Mouse (Mus musculus): ENCODE data around the gene Sacm1l. TPM values are rescaled to one million over a fixed set of nuclear protein-coding genes. Genes with fewer than 3 reads are reported as not detected.

The Sacm1l gene
- total RNA-seq, 2 experiments from 2014 or later, result 25.8 to 30.0 TPM

DNA sequence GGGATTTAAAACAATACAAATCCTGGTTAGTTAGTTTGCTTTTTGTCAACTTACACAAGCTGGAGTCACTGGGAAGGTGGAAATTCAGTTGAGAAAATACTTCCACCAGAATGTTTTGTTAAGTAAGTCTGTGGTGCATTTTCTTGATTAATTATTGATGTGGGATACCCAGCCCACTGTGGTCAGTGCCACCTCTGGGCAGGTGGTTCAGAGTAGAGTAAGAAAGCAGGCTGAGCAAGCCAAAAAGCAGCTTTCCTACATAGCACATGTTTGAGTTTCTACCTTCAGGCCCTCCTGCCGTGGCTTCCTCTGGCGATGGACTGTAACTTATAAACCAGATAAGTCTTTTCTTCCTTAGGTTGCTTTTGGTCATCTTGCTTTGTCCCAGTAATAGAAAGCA lies 10.3 kb downstream of the Sacm1l start:
- no peak for DNase-seq (ENCODE audit: low spot score in 2 of 2)

DNA sequence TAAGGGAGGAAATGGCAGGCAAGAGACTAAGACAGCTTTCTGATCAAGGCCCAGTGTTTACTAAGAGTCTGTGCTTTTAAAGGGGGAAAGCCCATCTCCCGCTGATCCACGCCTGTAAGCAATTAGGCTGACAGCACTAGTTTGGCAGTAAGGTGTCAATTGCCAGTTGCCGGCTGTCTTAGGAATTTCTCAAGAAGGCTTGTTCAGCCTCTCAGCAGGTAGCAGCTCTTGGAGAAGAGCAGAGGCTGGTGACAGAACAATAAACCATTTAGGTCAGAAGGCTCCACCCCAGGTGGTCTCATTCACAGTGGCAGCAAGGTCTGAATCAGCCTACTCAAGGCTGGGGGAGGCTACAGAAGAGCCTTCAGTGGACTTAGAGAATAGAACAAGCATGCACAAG lies 25.0 kb downstream of the Sacm1l start:
- DNase-seq (ENCODE audit: low spot score in 2 of 2), result no peak

DNA sequence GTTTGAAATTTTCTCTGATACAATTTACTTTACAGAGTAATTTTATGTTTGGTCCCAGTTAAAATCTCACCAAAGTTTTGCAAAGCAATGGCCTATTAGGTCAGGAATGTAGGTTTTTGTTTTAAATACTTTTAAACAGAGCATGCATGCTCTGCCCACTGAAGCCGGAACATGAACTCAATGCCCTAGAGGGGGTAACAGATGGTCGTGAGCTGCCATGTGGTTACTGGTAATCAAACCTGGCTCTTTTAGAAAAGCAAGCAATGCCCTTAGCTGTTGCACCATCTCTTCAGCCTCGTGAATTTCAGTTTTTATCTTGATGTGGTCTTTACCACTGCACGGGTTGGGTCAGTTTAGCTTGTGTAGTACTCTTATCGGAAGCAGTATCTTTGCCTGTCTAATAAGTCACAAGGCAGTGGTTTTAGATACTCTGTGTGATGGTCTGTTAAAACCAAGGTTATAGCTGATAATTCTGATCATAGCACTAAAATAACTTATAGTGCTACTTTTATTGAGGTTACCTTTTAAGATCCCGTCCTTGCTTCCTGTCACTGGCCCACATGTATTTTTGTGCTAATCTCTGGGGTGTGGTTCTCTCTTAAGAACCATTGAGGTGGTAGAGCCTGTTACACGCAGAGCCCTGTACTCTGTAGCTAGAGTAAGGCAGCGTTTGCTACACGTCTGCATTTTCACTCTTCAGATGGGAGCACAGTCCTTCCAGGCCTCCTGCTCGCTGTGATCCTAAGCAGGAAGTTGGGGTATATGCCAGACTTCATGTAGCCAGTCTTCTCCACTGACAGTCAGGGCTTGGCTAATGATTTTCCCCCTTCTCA lies 48.0 kb downstream of the Sacm1l start:
- no peak for DNase-seq (ENCODE audit: low spot score in 2 of 2)

DNA sequence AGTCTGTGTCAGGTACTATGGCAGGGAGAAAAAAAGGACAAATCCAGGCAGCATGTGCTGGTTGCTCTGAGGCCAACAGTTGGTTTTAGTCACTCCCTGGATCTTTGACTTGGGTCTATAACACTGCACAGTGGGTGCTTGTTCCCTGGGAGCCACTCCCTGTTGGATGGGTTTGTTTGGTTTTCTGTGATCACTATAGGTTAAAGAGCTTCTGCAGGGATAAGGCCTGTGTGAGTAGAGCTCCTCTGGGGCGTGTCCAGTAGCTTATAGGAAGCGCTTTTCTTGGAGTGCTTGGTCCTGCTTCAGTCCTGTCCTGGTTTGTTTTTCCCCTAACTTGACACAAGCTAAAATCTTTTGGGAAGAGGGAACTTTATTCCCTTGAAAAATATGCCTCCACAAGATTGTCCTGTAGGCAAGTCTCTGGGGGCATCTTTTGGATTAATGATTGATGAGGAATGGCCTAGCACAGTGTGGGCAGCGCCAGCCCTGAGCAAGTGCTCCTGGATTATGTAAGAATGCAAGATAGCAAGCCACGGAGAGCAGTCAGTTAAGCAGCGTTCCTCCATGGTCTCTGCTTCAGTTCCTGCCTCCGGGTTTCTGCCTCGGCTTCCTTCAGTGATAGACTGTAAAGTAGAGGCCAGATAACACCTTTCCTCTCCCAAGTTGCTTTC lies 59.8 kb downstream of the Sacm1l start:
- DNase-seq (ENCODE audit: low spot score in 2 of 2), result no peak

DNA sequence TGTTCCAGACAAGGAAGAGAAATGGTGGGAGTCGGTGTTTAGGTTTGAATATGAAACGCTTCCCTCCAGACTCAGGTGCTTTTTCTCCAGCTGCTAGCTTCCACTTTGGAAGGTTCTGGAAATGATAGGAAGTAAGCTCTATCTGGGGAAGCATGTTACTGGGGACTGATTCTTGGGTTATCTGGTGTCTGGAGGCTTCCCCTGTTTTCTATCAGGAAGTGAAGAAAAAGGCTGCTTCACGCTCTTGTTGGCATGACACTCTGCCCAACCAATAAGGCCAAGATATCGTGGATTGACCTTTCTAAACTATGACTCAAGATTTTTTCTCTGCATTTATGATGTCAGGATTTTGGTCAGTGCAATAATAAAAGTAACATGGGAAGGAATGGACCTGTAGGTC lies 65.6 kb downstream of the Sacm1l start:
- no peak for DNase-seq (ENCODE audit: low spot score in 2 of 2)

DNA sequence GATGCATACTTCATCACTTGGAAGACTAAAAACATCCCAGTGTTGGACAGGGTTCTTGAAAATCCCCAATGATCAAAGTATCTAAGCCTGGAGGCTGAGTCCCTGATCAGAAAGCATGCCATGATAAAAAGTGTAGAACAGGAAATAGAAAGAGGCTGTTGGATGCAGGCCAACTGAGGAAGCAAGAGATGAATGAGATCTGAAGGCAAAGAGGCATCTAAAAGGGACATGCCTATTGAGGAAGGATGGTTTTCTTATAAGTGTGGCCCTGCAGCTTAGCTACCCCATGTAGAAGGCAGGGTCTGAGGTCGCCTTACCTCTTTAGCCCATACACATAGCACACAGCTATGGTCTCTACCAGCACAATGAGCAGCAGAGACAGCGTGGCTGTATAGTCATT lies 67.4 kb downstream of the Sacm1l start:
- DNase-seq (ENCODE audit: low spot score in 2 of 2), result no peak

DNA sequence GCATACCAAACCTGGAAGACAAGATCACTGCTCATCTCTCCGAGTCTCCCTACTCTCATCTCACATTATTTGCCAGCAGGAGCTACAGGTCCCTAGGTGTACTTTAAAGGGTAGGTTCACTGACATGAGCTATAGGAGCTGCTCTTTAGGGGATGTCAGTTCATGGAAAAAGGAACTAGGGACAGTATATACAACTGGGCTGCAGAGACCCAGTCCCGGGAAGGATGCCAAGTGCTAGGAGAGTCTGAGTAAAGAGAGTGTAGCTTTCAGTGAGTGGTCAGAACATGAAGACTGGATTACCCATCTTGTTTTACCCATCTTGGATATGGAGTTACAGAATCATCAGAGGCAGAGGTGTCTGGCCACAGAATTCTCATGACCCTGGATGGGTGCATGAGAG lies 67.8 kb downstream of the Sacm1l start:
- DNase-seq (ENCODE audit: low spot score in 2 of 2), result no peak

DNA sequence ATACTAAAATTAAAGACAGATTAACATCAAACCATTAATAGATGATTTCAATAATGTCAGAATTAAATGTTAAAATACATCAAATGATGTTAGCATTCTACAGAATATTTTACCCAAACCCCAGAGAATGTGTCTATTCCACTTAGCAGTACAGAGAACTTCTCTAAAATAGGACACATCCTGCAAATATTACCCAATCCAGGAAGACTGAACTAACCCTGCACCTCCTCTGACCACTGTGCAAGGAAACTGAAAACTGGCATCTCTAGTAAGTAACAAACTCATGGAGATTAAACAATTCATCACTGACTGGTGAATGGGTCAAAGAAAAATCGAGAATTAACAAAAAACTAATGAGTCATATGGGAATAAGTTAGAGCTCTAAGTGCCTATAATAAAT lies 72.0 kb downstream of the Sacm1l start:
- no peak for DNase-seq (ENCODE audit: low spot score in 2 of 2)

DNA sequence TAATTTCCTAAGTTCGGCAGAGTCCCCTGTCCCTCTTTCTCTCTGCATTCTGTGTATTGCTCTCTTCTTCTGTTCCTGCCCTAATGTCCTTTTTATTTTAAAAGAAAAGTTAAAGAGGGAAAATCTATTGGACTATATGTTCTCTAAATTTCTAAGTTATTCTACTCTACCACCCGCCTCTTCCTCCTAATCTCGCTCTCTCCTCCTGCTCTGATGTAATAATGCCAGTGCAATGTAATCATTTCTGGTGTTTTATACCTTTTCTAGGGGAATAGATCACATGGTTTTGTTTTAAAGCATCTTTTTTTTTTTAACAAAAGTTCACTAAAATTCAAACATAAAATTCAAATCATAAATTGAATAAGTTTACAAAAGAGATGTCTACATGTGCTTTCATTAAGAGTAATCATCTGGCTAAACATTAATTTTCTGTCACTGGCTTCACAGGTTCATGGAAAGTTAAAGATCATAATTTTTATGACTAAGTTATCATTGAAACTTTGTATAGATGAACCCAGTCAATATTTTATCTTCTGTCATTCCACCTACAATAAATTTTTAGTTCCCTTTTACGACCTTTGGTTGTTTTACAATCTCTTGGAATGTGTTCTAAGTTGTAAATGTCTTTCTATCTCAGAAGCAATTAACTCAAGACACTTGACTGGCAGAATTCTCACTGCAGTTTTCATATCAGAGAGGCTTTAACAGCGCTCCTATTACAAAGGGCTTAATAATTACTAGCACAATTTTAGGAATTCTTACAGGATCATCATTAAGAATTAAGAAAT lies 90.9 kb downstream of the Sacm1l start:
- DNase-seq (ENCODE audit: low spot score in 2 of 2), result no peak

DNA sequence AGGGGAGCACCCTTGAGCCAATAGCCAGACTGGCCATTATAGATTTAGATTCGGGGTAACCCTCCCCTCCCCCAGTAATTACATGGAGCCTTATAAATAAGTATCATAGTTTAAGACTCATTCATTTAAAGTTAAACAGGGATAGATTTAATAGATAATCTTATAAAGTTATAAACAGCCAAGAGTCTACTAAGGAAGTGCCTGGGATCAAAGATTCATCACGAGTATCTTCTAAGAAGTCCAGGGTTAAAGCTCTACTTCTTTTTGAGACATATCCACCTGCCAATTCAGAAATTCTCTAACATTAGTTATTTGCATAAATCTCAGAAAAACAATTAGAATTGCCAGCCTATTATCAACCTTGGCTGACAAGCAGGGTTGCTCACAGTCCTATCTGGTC lies 95.2 kb downstream of the Sacm1l start:
- no peak for DNase-seq (ENCODE audit: low spot score in 2 of 2)

DNA sequence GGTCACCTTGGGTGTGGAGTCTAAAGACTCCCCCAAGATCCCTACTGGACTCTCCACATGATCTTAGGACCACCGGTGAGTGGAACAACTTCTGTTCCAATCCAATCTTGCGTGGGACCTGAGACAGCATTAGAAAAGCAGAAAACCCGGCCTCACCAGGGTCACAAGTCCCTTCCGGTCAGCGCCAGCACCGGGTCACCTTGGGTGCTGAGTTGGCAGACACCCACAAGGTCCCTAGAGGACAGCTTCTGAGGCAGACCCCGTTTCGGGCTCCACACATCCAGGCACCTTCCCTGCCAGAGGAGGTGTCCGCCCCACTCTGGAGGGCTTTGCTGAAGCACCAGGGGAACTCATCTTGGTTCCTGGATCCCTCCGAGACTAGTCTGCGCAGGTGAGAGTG lies 96.3 kb downstream of the Sacm1l start:
- no peak for DNase-seq (ENCODE audit: low spot score in 2 of 2)

DNA sequence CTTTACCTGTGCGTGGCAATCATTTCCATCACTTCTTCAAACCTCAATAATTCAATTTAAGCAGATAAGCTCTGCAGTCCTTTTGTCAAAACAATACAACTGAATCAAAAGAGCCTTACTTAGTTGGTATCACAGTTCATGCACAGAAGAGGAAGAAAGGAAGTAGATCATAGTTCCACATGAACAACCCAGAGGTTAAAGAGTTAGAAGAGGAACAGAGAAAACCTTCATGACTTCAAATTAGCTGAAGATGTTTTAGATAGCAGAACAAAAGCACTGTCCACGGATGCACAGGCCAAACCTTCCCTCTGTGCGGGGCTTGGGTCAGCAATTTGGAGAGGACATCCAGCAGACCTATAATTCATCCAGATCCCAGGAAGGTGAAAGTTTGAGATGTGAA lies 102.1 kb downstream of the Sacm1l start:
- no peak for DNase-seq (ENCODE audit: low spot score in 2 of 2)

DNA sequence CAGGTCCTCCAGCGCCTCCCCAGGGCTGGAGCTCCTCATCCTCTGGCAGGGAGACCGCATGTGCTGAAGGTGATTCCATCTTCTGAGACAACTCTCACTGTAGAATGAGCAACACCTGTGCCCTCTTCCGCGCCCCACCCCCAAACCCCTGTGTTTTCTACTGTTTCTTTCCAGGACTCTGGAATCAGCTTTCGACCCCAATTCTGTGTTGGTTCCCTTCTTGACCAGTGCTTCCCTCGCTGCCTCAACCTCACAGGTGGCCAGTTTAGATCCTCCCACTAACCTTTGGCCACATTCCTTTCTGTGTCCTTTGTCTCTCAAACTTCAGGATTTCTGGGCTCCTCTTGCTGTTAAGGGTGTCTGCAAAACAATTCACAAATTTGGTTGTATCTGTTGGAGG lies 102.7 kb downstream of the Sacm1l start, which contains the start of gene Slc6a20b:
Slc6a20b (minus strand) TSS at position 285 of the 400 bp plus-strand sequence.
- DNase-seq (ENCODE audit: low spot score in 2 of 2), result no peak

DNA sequence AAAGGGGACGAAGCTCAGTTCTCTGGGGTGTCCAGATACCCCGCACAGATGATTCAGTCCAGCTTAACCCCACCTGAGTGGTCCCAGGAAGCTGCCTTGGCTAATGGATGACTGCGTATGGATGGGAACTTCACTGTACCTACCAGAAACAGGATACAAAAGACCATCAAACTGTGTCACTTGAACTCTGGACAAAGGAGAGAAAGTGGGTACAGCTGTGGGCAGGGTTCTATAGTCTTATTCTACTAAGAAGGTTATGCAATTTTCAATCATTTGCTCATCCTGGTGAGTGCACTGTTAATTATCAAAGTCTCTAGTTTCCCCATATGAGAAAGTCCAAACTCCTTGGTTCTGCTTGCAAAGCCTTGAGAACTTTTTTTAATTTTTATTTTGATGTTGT lies 103.4 kb downstream of the Sacm1l start:
- no peak for DNase-seq (ENCODE audit: low spot score in 2 of 2)

DNA sequence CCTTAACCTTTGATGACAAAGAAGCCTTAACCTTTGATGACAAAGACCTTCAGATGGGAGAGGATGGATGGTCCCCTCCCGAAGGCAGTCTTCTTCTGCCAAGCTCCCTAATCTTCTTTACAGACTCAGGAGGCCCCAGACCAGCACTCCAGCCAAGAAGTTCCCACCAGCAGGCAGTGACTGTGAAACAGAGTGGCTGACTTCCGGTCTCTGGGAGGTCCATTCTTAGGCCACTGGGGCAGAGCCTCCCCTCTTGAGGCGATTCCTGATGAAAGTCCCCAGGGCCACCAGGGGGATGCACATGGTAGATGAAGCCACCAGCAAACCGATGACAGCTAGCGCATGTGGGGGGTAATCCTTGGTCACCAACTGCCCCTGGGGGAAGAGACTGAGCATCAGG lies 107.2 kb downstream of the Sacm1l start:
- no peak for DNase-seq (ENCODE audit: low spot score in 2 of 2)

DNA sequence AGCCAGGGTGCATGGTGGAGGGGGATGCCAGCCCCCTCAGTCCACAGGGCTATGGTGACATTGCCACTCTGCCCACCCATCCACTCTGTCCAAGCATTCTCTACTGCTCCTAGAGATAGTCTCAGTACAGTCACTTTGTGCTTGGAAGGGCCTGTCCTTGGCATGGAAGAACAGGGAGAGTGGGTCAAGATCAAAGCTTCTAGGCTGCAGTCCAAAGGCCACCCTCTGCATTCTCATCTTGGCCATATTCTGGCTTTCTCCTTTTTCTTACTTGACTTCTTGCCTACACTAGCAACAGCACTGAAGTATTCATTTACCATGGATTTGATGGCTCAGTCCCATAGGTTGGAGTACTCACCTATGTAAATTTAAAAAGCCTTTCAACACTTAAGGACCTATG lies 108.7 kb downstream of the Sacm1l start:
- no peak for DNase-seq (ENCODE audit: low spot score in 2 of 2)

DNA sequence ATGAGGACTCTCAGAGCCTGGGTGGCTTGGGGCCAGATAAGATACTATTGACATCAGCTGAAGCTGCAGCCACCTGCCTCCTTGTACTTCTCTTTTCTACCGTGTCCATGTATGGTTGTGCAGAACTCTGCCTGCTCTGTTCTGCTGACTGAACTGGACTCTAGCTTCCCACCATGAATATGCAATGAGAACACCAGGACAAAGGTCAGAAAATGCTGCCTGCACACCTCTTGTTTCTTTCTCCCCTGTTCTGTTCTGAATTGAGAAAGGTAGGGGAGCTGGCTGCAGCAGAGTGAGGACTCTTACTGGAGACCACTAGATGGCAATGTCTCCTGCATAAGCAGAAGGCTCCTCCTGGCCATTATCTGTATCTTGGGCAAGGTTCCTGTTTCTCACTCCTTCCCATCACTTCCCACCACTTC lies 109.1 kb downstream of the Sacm1l start:
- no peak for DNase-seq (ENCODE audit: low spot score in 2 of 2)

DNA sequence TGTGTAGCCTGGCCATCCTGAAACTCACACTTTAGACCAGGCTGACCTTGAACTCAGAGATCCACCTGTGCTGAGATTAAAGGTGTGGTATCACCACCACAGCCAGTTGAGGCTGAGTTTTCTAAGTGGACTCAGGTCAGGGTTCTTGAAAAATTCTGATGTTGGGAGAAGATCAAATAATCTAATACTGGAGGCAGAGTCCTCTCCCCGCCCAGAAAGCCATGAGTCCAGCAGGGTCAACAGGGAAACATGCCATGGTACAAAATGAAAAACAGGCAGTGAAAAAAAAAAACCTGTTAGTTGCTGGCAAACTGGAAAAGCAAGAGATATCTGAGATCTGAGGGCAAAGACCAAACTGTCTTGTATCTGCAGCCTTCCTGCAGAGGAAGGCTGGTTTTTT lies 110.5 kb downstream of the Sacm1l start:
- DNase-seq (ENCODE audit: low spot score in 2 of 2), result no peak

Measured in gastrocnemius, postnatal 4 days (tissue).